Mouse (Mus musculus): Measurements from ENCODE around the gene Atg5.

DNA sequence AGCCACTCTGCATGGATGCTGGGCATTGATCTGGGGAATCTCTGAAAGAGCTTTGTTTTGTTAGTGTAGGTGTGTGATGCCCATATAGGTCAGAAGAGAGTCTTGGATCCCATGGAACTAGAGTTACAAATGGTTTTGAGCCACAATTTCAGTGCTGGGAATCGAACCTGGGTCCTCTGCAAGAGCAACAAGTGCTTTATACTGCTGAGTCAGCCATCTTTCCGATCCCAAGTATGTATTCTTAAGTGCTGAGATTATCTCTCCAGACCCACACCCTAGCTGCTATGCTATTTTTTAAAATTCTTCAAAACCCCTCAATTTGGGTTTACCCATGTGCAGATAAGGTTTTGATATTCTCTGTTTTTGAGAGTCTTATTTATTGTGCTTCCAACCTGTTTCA lies 22.7 kb downstream of the Atg5 start:
- no peak for TF ChIP-seq CTCF (IDR thresholded peaks at IDR 0.05; ENCODE audit: low read depth, low read length)
- no peak for TF ChIP-seq POLR2A (IDR thresholded peaks at IDR 0.05; ENCODE audit: extremely low read depth, insufficient read depth, low read length)

All from liver, adult 2 months (tissue).